ENCODE assay signal across 12 mouse cellular contexts in genomic region chr14:57315976-57316375, GRCm38 (mm10).
DNase-seq lines count a peak whose midpoint lies in the region; ATAC-seq and TF ChIP-seq lines count a peak whose summit lies in the region.
"Had no signal": no experiment of that assay in that cellular context is flagged by ENCODE, and none has a peak within 500 bp of the region (broad histone marks: within the 10 kb centered on the region; RNA-seq: fewer than 3 reads in every experiment).

No protein-coding gene starts in this region.

- 41% methylated on average over 3 of the region's 3 CpGs for WGBS in midbrain, embryonic 16.5 days
- WGBS in midbrain, embryonic 11.5 days, result 51% methylated on average over 3 of the region's 3 CpGs
- WGBS in embryonic facial prominence, embryonic 10.5 days, result 24% methylated on average over 3 of the region's 3 CpGs
- 6% methylated on average over 3 of the region's 3 CpGs for WGBS in forebrain, embryonic 16.5 days
- WGBS in kidney, adult 2 months, result 80% methylated on average over 3 of the region's 3 CpGs

- no peak overlapping the region for H3K4me3 ChIP-seq in midbrain, embryonic 16.5 days (ENCODE audit: low read depth, low read length)
- H3K4me3 ChIP-seq in midbrain, embryonic 11.5 days (ENCODE audit: low read depth, low read length), result no peak overlapping the region
- no peak overlapping the region for H3K4me3 ChIP-seq in embryonic facial prominence, embryonic 10.5 days
- no peak overlapping the region for H3K4me3 ChIP-seq in forebrain, embryonic 16.5 days (replicated peaks; ENCODE audit: low read length)
- H3K4me3 ChIP-seq in myocyte, result no peak overlapping the region
- no peak overlapping the region for H3K4me3 ChIP-seq in kidney, adult 2 months (ENCODE audit: insufficient read depth, low read depth, low read length)

- H3K36me3 ChIP-seq in midbrain, embryonic 16.5 days (ENCODE audit: control insufficient read depth, insufficient read depth, low read length), result no peaks in the 10 kb centered on the region
- no peaks in the 10 kb centered on the region for H3K36me3 ChIP-seq in midbrain, embryonic 11.5 days (ENCODE audit: control insufficient read depth, insufficient read depth, low read length)
- H3K36me3 ChIP-seq in embryonic facial prominence, embryonic 10.5 days (replicated peaks), result no peaks in the 10 kb centered on the region
- no peaks in the 10 kb centered on the region for H3K36me3 ChIP-seq in forebrain, embryonic 16.5 days (ENCODE audit: control insufficient read depth, insufficient read depth)
- no peaks in the 10 kb centered on the region for H3K36me3 ChIP-seq in myocyte (ENCODE audit: control insufficient read depth, insufficient read depth)
- peaks cover 1% of the 10 kb centered on the region; the same call in 1 of the 2 replicates for H3K36me3 ChIP-seq in kidney, adult 2 months (ENCODE audit: control insufficient read depth, insufficient read depth, low read length)

- no peaks in the 10 kb centered on the region for H3K79me2 ChIP-seq in myocyte (ENCODE audit: control insufficient read depth, insufficient read depth)

- H3K9me3 ChIP-seq in midbrain, embryonic 16.5 days (replicated peaks; ENCODE audit: control insufficient read depth, low read length, poor library complexity, severe bottlenecking), result no peaks in the 10 kb centered on the region
- H3K9me3 ChIP-seq in midbrain, embryonic 11.5 days (ENCODE audit: control insufficient read depth, low read length), result no peaks in the 10 kb centered on the region
- H3K9me3 ChIP-seq in embryonic facial prominence, embryonic 10.5 days, result no peaks in the 10 kb centered on the region
- no peaks in the 10 kb centered on the region for H3K9me3 ChIP-seq in forebrain, embryonic 16.5 days (ENCODE audit: control insufficient read depth, low read length)

- TF ChIP-seq POLR2A in myocyte (IDR thresholded peaks at IDR 0.05; ENCODE audit: insufficient read length, low read depth), result no peak
- no peak for TF ChIP-seq POLR2A in kidney, adult 2 months (IDR thresholded peaks at IDR 0.05; ENCODE audit: low read depth, low read length)

- H3K9ac ChIP-seq in midbrain, embryonic 16.5 days (ENCODE audit: low read depth, low read length), result no peak overlapping the region
- H3K9ac ChIP-seq in midbrain, embryonic 11.5 days (ENCODE audit: low read length), result no peak overlapping the region
- H3K9ac ChIP-seq in forebrain, embryonic 16.5 days (replicated peaks; ENCODE audit: low read depth, low read length), result no peak overlapping the region
- H3K9ac ChIP-seq: liver, postnatal 0 days had no signal

- no peaks in the 10 kb centered on the region for H3K27me3 ChIP-seq in midbrain, embryonic 16.5 days (ENCODE audit: control insufficient read depth, insufficient read depth, low read depth, low read length)
- no peaks in the 10 kb centered on the region for H3K27me3 ChIP-seq in midbrain, embryonic 11.5 days (ENCODE audit: control insufficient read depth, insufficient read depth, low read length)
- no peaks in the 10 kb centered on the region for H3K27me3 ChIP-seq in embryonic facial prominence, embryonic 10.5 days (replicated peaks; ENCODE audit: low read depth, poor library complexity, severe bottlenecking)
- no peaks in the 10 kb centered on the region for H3K27me3 ChIP-seq in forebrain, embryonic 16.5 days (replicated peaks; ENCODE audit: control insufficient read depth, insufficient read depth, low read length)
- H3K27me3 ChIP-seq in myocyte (ENCODE audit: control insufficient read depth, insufficient read depth, insufficient read length), result no peaks in the 10 kb centered on the region
- H3K27me3 ChIP-seq in kidney, adult 2 months (replicated peaks; ENCODE audit: control insufficient read depth, insufficient read depth, low read length), result no peaks in the 10 kb centered on the region

- no peak overlapping the region for H3K4me2 ChIP-seq in midbrain, embryonic 16.5 days (ENCODE audit: low read length)
- no peak overlapping the region for H3K4me2 ChIP-seq in midbrain, embryonic 11.5 days
- no peak overlapping the region for H3K4me2 ChIP-seq in forebrain, embryonic 16.5 days (ENCODE audit: low read length)
- H3K4me2 ChIP-seq in myocyte (ENCODE audit: low read depth), result peak overlapping the region; percentile 16
- H3K4me2 ChIP-seq: heart, embryonic 11.5 days had no signal

- H3K27ac ChIP-seq in midbrain, embryonic 16.5 days (ENCODE audit: low read length), result peak overlapping the region; percentile 9; the same call in 1 of the 2 replicates
- H3K27ac ChIP-seq in midbrain, embryonic 11.5 days (ENCODE audit: low read depth, low read length), result no peak overlapping the region
- peak overlapping the region; percentile 51 for H3K27ac ChIP-seq in embryonic facial prominence, embryonic 10.5 days (replicated peaks)
- H3K27ac ChIP-seq in forebrain, embryonic 16.5 days (ENCODE audit: low read length), result no peak overlapping the region
- H3K27ac ChIP-seq in kidney, adult 2 months (ENCODE audit: insufficient read depth, low read depth, low read length), result no peak overlapping the region

- no peak for DNase-seq in midbrain, embryonic 11.5 days (ENCODE audit: low spot score, missing footprints)
- peak; percentile 26 for DNase-seq in embryonic facial prominence, embryonic 10.5 days (ENCODE audit: low spot score)
- DNase-seq in kidney, adult 2 months, result no peak
- DNase-seq: cerebellum, adult 8-10 months; liver, postnatal 0 days; spleen, adult 18-20 months; thymus, postnatal 14 days had no signal

- TF ChIP-seq CTCF in kidney, adult 2 months (conservative IDR thresholded peaks at IDR 0.05; ENCODE audit: insufficient read depth, insufficient read length, low read depth, low read length), result no peak

- no peaks in the 10 kb centered on the region for H3K4me1 ChIP-seq in midbrain, embryonic 16.5 days (ENCODE audit: control insufficient read depth, insufficient read depth, low read length)
- H3K4me1 ChIP-seq in midbrain, embryonic 11.5 days (ENCODE audit: control insufficient read depth, insufficient read depth, low read length), result no peaks in the 10 kb centered on the region
- peaks cover 28% of the 10 kb centered on the region for H3K4me1 ChIP-seq in embryonic facial prominence, embryonic 10.5 days
- no peaks in the 10 kb centered on the region for H3K4me1 ChIP-seq in forebrain, embryonic 16.5 days (replicated peaks; ENCODE audit: control insufficient read depth, insufficient read depth, low read length)
- no peaks in the 10 kb centered on the region for H3K4me1 ChIP-seq in kidney, adult 2 months (ENCODE audit: control insufficient read depth, insufficient read depth, low read length)

- 0 out of 2 replicates have a peak, but pooled peaks have one; percentile 48 for ATAC-seq in midbrain, embryonic 16.5 days
- ATAC-seq in midbrain, embryonic 11.5 days (ENCODE audit: low FRiP score), result no peak
- ATAC-seq in forebrain, embryonic 16.5 days, result peak; percentile 64
- no peak for ATAC-seq in granulocyte monocyte progenitor cell, adult 5-6 weeks (replicated peaks; ENCODE audit: poor library complexity, severe bottlenecking)
- ATAC-seq: liver, postnatal 0 days had no signal

- H3ac ChIP-seq in myocyte (ENCODE audit: control insufficient read depth, insufficient read length), result no peak overlapping the region

TF ChIP-seq in myocyte, 11 proteins besides CTCF, POLR2A, EP300 and RAD21:
- TF ChIP-seq POLR2AphosphoS2 (IDR thresholded peaks at IDR 0.05; ENCODE audit: insufficient read length, low read depth) (no peak), MYOG (IDR thresholded peaks at IDR 0.05; ENCODE audit: control insufficient read depth in 1 of 3, insufficient read depth in 1 of 3, insufficient read length in 2 of 3, low read depth in 2 of 3) (no peak), TCF12 (IDR thresholded peaks at IDR 0.05; ENCODE audit: insufficient read depth, poor library complexity, severe bottlenecking) (no peak), USF1 (IDR thresholded peaks at IDR 0.05; ENCODE audit: low read depth) (no peak), CEBPB (IDR thresholded peaks at IDR 0.05; ENCODE audit: insufficient read depth, poor library complexity, severe bottlenecking) (no peak), MYOD1 (IDR thresholded peaks at IDR 0.05; ENCODE audit: control insufficient read depth in 1 of 3, insufficient read length in 2 of 3, low read depth in 2 of 3) (no peak), MAX (IDR thresholded peaks at IDR 0.05; ENCODE audit: low read depth) (no peak), SRF (IDR thresholded peaks at IDR 0.05; ENCODE audit: control insufficient read depth, insufficient read length, low read depth) (no peak), REST (IDR thresholded peaks at IDR 0.05; ENCODE audit: insufficient read depth, insufficient read length) (no peak), E2F4 (IDR thresholded peaks at IDR 0.05; ENCODE audit: insufficient read depth) (no peak), TCF3 (IDR thresholded peaks at IDR 0.05; ENCODE audit: insufficient read length, low read depth) (no peak)

Comparison
In these comparisons a context has a peak if more than half of its experiments do, and no peak if none do; other contexts are left out.
1. ATAC-seq: peak in midbrain, embryonic 16.5 days (single experiment) and forebrain, embryonic 16.5 days (single experiment); none in midbrain, embryonic 11.5 days (single experiment) and granulocyte monocyte progenitor cell, adult 5-6 weeks (single experiment).
2. H3K27ac ChIP-seq: peak in midbrain, embryonic 16.5 days (single experiment) and embryonic facial prominence, embryonic 10.5 days (single experiment); none in midbrain, embryonic 11.5 days (single experiment), forebrain, embryonic 16.5 days (single experiment) and kidney, adult 2 months (single experiment).